Mouse (Mus musculus) fibroblast of lung, adult 2 months (primary cell): ENCODE measurements around the gene Ephb2.

Experiments used
- DNase-seq: peaks from one replicate; pipeline ENCODE4 v3.0.0-alpha.2; 2011; ENCODE audit warnings: low read depth

Ephb2 gene

DNA sequence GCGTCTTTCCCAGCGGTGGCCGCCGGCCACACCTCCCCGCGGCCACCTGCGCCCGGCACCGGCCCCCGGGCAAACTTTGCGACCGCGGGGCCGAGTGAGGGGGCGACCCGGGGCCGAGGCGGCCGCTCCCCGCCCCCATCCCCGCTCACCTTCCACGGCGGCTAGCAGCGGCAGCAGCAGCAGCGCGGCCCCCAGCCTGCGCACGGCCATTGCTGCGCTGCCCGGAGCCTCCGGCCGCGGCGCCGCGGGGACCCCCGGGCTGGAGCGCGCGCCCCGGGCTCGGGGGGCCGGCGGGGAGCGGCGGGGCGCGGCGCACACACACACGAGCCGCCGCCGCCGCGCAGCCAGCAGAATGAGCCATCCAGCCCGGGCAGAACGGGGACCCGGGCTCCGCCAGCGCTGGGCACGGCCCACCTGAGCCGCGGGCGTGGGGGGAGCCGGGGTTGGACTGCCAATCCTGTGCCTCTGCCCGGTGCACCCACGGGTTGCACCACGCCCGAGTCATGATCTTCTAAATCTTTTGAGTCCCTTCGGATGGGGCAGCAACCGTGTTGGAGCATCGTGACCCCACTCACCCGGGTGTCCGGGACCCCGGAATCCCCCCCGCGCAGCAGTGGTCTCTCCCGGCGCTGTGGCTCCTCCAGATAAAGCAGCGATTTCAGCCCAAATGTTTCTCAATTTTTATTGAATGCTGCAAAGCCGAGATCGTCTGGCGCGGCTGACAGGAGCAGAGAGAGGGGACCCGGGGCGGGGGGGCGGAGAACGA is at the start of gene Ephb2:
TSS of gene Ephb2 (minus strand) at position 368 of the 766 bp plus-strand sequence.
- no peak for DNase-seq

DNA sequence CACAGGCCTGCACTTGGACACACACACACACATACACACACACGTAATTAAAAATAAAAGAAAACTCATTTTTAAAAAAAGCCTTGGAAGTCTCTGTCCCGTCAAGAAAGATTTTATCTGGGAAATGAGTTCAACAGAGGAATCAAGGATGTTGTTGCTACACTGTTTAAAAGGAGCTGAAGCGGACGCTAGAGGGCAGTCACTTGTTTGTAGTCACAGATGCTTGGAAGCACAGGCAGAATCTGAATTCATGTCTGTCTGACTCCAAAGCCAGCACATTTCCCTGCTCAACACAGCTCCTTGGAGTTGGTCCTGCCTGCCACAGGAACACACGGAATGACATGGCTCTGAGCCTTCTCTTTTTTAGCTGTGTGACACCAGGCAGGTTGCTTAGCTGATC is 42.8 kb upstream of the Ephb2 start:
- DNase-seq, result no peak

DNA sequence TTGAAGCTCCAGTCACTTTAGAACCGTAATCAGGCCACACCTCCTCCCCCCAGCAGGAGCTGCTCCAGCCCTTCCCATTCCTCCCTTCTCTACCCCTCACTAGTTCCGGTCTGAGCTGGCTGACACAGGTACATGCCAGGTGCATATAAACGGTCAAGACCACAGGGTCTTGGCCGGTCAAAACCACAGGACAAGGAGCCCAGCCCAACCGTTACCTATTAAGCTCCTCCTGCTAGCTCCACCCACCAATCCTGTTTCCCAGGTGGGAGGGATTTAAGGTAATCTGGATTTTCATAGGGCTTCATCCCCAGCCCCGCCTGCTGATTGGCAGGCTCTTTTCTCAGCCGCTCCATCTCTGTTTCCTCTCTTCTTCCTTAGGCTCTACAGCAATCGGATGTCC is 42.4 kb upstream of the Ephb2 start:
- DNase-seq, result no peak

DNA sequence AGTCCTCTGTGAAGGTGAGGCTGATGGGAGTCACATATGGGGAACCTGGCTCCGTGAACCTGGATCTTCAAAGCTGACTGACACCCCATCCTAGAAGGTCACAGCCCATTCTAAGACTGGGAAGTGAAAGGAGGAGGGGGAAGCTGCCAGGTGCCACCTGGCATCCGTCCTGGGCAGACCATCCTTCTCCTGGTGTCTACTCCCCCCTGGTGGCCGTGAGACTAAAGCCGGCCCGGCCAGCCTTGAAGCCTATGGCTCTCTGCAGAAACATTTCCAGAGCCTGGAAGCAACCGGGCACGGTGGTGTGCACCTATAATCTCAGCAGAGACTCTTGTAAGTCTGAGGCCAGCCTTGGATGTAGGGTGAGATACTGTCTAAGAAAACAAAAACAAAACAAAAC is 41.2 kb upstream of the Ephb2 start:
- no peak for DNase-seq

DNA sequence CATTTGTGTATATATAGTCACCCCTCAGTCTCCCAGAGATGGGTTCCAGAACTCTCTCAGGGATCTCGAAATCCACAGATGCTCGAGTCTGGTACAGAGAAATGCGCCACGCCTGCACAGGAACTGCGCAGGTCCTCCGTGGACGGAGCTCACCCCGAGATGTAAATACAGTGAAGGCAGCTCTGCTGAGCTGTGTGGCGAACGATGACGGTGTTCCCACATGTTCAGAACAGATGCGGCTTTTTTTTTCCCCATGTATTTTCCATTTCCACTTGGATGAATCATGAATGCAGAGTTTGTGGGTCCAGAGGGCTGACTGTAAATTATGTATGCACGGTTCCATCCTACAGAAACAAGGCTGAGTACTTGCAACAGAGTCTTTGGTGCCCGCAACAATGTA is 39.2 kb upstream of the Ephb2 start:
- no peak for DNase-seq

DNA sequence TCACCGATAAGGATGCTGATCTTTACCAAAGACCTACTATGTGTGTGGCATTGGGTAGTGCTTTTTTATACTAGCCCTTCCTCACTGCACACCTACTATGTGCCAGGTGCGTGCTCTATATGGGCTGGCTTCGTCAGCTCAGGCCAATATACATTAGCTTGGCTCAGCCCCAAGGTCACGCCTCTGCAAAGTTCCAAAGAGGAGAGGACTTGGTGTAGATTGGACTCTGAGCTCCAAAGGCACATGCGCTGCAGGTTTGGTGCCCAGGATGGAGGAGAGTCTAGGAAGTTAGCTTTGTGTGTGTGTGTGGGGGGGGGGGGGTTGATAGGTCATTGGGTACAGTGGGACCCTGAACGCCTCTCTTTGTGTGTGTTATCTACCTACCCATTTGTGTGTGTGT is 32.6 kb upstream of the Ephb2 start:
- no peak for DNase-seq

DNA sequence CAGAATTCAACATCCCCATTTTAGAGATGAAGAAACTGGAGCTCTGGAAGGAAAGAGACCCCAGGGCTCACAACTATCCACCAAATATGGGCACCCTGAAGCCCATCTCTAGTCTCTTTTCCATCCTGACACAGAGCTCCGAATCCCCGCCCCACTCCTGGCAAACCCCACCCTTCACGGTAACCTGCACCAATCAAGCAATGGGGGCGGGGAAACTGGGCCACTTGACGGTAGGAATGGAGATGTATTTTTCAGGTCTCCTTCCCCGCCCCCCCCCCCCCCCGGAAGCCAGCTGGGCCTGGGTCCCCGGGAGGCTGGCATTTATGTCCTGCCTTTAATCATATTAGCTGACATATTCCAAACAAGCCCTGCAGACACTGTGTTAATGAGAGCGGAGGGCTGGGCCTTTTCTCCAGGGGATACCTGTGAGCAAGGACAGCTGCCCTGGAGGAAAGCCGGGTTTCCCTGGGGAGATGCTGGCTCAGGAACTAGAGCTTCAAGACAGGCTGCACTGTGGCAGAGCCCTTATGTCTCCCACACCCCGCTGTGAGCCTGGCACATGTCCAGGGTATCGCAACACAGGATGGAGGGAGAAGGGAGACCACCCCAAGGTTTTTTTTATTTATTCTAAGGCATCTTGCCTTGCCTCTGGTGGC is 32.0 kb upstream of the Ephb2 start:
- DNase-seq, result no peak

DNA sequence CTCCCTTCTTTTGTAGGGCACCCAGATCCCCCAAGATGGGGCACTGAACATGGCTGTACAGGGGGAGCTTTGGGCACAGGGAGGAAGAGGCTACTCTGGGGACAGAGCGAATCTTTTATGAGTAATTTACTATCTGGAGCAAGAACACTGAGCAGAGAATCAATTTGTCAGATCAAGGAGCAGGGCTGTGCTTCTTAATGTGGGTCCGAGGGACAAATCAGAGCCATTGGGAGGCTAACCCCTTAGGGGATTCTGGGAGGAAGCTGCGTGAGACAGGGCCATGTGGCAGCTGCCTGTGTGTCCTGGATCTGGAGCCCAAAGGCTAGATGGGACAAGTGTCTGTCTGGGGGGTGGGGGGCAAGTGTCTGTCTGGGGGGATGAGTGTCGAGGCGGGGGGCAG is 29.7 kb upstream of the Ephb2 start:
- DNase-seq, result no peak

DNA sequence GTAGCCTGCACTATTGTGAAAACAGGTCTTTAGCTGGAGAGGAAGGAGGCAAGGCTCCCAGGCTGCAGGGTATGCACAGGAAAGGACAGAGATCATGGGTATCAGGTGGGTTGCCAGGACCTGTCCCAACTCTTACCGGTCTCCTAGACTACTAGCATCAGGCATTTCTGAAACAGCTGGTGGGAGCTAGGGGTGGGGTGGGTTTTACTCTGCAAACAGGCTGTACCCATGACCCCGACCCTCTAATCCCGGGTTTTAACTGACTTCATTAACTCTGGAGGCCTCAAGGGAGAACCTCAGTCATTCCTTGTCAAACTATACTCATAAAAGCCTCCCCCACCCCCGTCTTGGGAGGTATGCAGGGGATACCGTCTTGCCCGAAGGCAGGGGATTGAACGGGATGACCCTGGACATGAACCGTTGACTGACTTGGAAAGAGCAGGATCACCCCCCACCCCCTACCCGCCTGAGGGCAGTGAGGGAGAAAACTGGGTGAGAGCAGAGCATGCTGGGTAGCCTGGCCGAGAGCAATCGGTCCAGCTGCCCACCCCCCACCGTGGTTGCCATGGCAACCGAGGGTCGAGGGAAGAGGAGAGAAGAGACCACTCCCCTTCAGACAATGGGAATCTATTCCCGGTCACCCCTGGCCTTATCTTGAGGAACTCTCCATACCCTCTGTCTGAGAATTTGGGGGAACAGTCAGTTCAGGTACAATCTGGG is 29.1 kb upstream of the Ephb2 start:
- no peak for DNase-seq

DNA sequence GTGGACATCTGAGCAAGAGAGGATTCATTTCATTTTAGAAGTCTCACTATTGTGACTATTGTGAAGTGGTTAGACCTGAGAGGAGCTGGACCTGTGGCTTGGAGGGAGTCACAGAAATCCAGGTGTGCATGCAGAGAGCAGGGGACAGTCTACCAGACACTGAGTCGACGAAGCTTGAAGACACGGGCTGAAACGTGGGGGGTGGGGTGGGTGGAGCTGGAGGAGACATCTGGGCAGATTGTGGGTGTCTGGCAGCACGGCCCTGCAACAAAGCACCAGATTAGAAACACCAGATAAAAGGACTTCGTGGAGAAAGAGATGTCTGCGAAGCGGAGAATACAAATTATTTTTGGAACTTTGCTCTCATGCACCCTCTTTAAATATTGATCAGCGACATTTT is 27.7 kb upstream of the Ephb2 start:
- DNase-seq, result no peak

DNA sequence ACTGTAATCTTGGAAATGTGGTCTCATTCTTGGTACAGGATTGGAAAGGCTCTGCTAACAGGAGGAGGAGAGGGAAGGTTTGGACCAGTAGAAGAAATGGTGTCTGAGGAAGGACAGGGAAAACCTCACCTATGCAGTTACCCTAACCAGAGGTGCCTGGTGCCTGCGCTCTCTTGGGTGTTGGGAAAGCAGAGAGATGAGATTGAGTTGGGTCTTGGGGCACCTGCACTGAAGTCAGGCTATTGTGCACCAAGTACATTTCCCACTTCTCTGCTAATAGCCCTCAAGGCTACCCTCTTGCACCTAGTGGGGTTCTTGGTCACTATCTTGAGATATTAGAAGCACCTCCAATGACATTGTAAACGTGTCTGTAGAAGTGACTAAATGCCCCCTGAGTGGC is 26.6 kb upstream of the Ephb2 start:
- DNase-seq, result no peak

DNA sequence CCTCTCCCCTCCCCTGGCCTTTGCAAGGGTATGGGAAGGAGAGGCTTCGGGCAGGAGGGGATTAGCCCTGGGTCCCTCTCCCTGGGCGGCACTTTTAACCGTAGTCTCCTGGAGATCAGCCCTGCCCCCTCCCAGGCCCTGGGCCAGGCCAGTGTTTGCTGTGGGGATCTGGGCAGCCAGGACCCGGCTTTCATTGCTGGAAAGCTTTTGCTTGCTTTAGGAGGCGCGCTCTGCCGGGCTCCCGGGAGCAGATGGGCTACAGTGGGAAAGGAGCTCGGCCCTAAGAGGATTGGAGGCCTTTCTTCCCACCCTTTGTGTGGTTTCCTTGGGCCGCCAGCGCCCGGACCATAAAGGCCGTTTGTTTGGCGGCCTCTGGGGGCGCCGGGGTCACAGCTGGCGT is 26.0 kb upstream of the Ephb2 start:
- no peak for DNase-seq

DNA sequence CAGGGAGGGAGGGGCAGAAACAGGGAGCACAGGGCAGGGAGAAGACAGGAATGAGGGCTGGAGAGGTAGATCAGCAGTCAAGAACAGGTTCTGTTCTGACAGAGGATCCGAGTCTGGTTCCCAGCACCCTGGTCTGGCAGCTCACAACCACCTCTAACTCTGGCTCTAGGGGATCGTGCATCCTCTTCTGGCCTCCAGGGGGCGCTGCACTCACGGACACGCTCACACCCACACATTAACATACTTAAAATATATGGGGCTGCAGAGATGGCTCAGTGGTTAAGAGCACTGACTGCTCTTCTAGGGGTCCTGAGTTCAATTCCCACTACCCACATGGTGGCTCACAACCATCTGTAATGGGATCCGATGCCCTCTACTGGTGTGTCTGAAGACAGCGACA is 24.2 kb upstream of the Ephb2 start:
- no peak for DNase-seq

DNA sequence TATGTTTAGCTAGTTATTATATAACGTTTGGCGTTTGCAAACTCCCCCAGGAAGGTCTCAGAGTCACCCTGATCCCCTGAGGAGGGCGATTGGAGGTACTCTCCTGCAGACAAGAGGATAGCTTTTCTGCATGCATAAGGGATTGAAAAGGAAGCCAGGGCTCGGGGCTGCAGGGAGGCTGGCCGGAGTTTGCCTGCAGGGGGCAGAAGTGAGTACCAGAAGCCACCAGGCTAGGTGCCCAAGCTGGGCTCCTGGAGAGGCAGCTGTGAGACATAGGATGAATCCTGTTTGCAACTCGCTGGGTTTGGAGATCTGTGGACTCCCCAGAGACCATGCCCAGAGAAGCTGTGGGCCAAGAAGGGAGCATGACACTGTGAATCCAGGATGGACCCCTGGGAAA is 19.3 kb upstream of the Ephb2 start:
- DNase-seq, result no peak

DNA sequence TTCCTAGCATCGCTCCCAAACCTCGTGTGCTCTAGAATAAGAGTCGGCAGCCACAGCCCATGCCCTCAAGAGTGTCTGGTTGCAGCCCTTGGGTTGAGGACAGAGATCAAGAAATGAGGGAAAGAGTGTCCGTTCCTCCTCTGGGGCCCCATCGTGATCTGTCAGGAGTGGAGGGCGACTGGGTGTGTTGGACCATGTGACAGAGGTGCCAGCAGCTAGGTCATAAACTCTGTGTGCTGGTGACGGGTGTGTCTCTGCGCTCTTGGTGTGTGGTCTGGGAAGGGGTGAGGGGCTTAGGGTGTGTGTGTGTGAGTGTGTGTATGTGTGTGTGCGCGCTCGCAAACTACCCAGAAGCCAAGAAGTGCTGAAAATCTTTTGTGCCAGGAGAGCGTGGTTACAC is 17.2 kb upstream of the Ephb2 start:
- DNase-seq, result no peak

DNA sequence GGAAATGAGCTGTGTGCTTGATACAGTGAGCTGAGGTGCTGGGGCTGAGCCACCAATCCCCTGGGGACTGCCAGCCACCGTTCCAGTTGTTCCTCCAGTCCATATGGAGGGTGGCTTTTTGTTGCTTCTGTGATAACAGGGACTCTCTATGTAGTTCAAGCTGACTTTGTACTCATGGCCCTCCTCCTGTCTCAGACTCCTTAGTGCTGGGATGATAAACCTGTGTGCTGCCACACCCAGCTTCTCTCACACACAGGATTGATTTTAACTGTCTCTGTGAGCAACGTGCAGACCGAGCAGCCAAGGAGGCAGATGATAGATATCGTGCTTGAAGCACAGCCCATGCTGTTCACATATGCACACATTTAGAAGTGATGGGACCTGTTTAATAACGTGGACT is 16.3 kb upstream of the Ephb2 start:
- no peak for DNase-seq

DNA sequence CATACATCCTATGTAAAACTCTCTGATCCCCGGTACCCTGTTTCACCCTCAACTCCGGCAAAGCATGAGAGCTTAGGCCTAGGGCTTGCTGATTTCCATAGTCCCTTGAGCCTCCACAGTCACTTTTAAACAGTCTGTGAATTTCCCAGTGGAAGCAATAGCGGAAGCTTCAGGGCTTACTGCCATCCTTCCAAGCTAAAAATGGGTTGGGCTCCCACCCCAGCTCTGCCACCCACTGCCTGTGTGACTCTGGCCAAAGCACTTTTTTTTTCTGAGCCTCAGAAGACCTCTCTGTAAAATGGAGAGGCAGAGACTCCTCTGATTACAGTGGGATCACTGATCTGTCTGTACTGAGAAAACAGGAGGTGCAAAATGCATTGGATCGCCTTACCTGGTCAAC is 12.8 kb upstream of the Ephb2 start:
- no peak for DNase-seq

DNA sequence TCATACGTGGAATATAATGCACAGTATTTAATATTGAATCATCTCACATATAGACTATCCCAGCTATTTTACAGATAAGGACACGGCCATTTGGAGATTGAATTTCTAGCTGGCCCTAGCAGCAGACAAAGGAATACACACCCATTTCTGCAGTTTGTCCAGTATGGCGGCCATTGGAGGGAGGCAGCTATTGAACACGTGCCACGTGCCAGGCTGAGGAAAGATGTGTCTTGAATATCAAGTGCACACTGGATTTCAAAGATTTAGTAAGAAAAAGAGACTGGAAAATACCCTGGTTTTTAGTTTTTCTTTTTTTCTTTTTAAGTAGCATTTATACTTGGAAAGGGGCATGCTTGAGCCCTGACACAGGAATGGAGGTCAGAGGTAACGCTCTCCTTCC is 11.4 kb upstream of the Ephb2 start:
- DNase-seq, result no peak

DNA sequence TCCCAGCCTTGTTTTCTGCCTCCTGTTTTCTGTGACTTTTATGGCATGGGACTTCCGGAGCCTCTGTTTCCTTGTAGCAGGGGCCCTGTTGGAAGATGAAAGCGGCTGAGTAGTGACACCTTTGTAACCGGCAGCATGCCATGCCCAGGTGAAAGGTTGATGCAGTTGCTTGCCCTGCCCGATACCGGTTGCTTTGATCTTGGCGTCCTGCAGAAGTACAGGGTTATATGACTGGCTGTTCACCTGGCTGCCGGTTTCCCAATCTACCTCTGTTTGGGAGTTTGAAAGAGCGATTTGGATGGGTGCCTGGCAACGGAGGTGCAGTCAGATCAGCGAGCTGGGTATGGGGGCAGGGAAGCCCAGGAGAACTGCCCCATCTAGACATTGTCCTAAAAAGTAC is 7.0 kb upstream of the Ephb2 start:
- no peak for DNase-seq

DNA sequence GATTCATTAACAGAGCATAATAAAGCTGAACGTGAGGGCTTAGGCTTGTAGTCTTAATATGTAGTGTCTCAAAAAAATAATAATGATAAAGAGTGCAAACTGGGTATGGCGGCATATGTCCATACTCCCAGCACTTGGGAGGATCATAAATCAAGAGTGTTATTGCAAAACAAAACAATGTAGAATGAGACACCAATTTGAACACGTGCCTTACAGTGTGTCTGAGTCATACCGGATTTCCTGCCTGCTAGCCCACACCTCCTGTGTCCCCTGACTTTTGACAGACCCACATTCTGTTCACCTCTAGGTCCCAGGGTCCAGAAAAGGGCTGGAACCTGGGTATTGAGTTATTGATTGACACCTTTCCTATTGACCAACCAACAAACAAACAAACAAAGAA is 6.2 kb upstream of the Ephb2 start:
- DNase-seq, result no peak

DNA sequence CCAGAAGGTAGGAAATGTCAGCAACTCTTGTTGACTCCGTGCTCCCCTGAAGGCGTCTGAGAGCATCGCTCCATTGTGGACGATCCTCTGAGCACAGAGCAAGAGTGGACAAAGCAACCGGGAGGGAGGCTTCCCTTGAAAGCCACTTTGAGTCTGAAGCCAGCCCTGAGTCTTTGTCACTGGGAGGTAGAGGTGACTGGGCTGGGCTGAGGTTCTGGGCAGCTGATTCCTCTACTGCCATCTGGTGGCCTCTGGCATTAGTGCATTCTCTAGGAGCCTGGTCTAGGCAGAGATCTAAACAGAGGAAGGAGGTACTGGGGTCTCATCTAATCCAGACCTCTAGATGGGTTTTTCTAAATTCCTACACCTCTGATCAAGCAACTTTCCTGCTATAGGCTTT is 5.3 kb upstream of the Ephb2 start:
- DNase-seq, result no peak

DNA sequence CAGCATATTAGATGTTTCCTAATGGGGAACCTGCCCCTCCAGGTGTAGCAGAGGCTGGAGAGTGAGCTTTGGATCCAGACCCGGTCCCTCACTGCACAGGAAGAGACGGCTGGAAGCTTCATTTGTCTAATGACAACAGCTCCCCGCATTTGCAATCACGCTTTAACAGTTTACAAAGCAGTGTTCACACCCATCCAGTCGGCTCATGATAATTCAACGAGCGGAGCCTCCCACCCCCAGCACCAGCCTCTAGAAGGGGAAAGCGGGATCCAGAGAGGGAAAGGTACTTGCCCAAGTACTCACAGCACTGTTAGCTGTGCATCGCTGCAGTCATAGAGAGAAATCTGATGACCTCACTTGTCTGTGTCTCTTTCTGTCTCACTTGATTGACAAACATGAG is 2.7 kb upstream of the Ephb2 start:
- DNase-seq, result no peak

DNA sequence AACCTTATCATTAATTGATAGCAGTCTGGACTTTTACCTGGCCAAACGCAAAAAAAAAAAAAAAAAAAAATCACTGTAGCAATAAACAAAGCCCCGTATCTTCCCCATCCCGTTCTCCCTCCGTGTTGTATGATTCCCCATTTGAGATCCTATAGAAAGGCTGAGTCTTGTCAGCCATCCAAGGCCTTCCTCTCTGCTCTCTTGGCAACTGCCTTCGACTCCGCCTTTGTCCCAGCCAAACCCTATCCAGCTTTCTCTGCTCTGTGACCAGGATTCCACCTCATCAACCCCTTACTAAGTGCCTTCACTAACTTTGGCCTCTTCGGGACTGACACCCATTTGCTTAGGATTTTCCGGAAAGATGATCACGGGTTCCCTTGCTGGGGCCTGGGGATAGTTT is 2.2 kb upstream of the Ephb2 start:
- no peak for DNase-seq
